Mouse (Mus musculus): ENCODE results near the gene Depdc1b.
A peak's percentile ranks its signal among the peaks of the same experiment; 100 is the strongest.

The Depdc1b gene

DNA sequence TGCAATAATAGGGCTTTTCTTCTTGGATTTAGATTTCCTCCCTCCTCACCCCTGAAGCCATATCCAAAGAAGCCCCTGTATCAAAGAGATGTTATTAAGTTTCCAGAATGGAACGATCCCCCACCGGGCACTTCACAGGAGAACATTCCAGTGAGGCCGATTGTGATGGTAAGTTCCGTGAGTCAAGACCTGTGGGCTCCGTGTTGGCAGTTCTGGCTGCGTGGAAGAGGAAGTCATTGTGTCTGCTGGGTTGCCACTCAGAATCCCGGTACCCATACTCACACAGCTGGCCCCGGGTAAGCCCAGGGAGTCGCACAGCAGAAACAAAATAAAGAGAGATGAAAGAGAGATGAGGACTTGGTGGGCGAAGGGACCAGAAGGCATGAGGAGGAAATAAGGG is 41.2 kb downstream of the Depdc1b start:
- DNase-seq = no peak

DNA sequence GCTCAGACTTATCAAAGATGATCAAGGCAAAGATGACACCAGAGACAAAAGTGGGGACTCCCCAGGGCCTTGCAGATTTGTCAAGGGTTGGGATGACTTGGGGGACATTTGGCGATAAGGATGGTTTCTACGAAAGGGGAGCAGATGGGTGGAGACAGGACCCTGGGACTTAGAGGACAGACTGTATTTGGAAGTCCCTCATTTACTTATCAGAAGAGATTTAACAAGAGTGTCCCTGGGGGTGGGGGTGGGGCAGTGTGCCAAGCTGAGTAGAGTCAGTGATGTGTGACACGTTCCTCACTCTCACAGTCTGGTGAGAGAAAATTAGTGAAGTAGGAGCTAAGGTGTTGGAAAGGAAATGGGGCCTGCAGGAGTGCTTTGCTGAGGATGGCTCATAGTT is 42.1 kb downstream of the Depdc1b start:
- DNase-seq = no peak

- DNase-seq = no peak
Observed at GRCm38 (mm10) chr13:108367496-108367895, 51.4 kb downstream of the Depdc1b start.

DNA sequence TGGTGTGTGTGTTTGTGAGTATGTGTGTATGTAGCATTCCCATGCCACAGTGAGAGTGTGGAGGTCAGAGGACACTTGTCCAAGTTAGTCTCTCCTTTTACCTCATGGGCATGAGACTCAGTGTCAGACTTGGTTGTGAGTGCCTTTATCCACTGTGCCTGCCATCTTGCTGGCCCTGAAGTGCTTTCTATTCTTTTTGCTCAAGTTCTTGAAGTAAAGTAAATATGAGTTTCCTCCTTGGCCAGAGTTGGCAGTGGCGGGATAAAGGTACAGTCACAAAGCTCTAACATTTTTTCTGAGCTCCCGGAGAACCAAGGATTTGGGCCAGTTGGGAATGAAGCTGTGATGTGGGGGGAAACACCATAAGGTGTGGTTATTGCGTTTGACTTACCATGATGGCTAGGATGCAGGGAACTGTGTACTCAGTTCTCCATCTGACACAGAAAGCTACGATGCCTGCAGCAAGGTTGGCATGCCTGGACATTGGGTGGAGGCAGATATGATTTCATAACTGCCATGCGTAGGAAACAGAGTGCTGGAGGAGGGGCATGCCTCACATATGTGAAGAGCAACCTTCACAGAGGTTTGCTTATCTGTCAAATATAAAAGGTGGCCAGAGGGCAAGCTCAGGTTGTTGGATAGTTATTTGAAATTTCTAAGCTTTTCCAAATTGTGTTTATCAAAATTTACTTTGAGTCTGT is 54.3 kb downstream of the Depdc1b start:
- DNase-seq = no peak

DNA sequence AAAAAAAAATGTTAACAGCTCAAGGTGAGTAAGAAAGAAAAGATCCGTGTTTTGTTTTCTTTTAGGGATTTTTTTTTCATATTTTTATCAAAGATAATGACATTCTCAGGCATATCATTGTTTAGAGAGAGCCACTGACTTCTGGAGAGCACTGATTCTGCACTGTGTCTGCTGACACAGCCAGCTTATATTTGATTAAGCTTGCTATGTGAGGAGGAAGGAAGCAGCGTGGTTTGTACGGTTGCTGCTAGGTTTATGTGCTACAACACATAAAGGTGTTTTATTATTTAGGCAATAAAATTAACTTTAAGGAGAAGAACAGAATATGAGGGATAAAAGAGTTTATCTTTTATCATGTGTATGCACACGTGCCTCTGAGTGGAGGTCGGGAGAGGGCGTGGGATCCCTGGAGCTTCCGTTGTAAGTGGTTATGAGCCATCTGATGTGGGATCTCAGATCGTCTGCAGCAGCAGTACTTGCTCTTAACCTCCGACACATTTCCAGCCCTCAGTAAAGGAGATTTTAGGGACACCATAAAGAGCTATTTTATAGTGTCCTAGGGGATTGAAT is 55.3 kb downstream of the Depdc1b start:
- no peak for DNase-seq

GRCm38 (mm10) chr13:108373231-108373630 is 57.1 kb downstream of the Depdc1b start:
- DNase-seq = no peak

GRCm38 (mm10) chr13:108376637-108377036 is 60.5 kb downstream of the Depdc1b start:
- DNase-seq = no peak

DNA sequence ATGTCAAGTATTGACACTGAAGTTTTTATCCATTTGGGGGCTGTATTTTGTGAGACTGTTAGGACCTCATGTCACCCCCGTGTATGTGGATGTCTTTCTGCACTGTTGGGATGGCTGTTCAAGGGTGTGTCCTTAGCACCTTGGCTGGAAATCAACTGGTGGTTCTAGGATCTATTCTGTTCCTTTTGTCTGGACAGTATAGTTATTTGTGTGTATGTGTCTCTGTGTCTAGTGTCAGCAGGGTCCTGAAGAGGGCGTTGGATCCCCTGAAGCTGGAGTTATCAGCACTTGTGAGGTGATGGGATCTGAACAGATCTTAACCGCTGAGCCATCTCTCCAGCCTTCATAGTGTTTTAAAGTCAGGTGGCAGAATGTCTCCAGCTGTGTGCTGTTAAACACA is 65.0 kb downstream of the Depdc1b start:
- no peak for DNase-seq

- no peak for DNase-seq
Observed at GRCm38 (mm10) chr13:108383051-108383450, 66.9 kb downstream of the Depdc1b start.

DNA sequence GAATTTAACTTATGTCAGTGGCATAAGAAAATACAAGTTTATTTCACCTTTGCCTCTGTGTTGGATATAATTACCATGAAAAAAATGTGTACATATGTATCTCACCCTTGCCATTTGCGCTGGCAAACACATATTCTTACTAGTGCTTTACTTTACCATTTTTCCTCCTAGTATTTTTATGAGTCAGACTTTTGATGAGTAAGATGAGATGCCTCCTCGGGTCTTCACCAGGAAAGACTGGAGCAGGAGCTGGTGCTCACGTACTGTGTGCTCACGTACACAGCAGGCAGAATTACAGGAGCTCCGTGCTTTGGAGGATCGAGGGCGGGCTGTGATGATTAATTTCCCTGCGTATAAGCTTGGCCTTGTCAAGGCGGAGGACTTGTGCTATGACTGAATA is 69.9 kb downstream of the Depdc1b start:
- DNase-seq = no peak

DNA sequence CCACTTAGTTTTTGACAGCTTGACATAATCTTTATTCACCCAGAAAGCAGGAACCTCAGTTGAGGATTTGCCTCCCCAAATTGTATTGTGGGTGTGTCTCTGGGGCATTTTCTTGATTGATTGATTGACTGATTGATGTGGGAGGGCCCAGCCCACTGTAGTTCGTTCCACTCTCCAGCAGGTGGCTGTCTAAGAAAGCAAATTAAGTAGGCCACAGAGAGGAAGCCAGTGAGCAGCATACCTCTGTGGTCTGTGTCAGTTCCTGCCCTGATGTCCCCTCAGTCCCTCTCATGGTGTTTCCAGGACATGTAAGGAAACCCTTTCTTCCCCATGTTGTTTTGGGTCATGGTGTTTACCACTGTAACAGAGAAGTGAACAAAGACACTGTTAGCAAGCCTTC is 74.4 kb downstream of the Depdc1b start:
- DNase-seq = peak in 1 of 2 experiments; percentile 6

DNA sequence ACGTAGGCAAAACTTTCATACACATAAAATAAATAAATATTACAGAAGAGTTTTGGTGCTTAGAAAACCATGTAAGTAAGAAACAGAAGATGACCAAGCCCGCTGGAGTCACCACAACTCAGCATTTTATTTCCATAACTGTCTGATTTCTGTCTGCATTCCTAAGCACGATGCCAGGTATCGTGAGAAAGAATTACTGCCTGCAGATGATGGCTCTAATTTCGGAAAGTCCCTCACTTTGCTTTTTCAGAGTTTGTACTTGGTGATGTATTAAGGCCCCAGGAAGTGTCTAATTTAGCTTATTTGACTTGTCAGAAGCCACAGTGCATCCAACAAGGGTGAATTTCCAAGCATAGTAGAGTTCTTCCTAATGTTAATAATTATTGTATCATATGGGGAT is 87.1 kb downstream of the Depdc1b start:
- DNase-seq = no peak

GRCm38 (mm10) chr13:108404372-108404771 is 88.2 kb downstream of the Depdc1b start:
- DNase-seq = no peak

DNA sequence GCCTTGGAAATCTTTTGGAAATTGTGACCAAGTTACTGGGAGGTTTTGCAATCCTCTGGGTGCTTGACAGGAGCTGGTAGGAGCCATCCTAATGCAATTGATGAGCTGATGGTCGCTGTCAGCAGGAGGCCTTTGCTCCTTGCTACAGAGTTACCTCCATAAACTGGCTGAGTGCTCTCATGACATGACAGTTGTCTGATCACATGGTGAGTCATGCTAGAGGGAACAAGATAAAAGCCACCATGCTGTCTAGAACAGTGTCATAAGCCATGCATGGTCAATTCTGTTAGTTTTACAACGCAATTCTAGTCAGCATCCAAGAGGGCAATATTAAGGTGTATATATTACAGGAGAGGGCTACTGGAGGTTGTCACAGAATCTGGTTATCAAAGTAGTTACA is 99.3 kb downstream of the Depdc1b start:
- no peak for DNase-seq

DNA sequence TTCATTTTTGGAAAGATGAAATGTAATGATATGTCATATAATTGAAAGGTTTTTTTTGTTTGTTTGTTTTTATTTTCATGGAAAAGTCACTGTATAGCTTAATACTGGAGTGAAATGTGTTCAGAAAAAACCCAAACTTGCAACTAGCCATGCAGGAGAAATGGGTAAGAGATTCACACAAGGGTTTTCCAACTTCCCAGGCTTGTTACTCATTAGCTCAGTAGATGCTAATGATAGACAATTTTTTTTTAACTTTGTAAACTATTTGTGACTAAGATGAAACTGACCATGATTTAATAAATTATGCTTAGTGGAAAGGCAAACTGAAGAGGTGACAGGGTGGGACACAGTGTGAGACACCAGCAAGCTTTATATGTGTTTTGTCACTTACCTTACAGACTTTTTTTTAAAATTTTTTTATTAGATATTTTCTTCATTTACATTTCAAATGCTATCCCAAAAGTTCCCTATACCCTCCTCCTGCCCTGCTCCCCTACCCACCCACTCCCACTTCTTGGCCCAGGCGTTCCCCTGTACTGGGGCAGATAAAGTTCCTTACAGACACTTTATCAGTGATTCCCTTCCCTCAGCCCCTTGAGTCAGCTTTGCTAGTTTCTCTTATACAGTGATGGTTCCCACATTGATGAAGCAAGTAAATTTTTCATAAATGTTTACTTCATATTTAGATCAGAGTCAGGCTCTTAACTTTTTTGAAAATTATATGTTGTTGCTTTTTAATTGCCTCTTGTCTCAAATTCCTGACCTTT is 102.8 kb downstream of the Depdc1b start:
- DNase-seq = no peak

- no peak for DNase-seq
Observed at GRCm38 (mm10) chr13:108426322-108426721, 110.2 kb downstream of the Depdc1b start.

DNA sequence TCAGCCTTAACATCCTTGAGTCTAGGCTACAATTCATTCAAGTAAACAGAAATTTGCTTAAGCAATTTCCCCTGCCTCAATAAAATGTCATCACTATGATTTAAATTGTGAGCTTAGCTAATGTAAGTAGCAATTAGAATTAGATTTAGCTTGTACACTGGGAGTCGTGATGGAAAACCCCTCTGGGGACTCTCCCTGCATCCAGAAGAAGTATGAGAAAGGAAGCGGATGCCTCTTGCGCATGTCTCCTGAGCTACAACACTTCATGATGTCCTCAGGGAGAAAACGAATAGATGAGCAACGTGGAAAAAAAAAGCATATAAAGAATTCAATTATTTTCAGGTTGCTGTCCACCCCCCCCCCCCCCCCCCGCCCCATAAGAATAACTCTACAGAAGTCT is 112.7 kb downstream of the Depdc1b start:
- no peak for DNase-seq

DNA sequence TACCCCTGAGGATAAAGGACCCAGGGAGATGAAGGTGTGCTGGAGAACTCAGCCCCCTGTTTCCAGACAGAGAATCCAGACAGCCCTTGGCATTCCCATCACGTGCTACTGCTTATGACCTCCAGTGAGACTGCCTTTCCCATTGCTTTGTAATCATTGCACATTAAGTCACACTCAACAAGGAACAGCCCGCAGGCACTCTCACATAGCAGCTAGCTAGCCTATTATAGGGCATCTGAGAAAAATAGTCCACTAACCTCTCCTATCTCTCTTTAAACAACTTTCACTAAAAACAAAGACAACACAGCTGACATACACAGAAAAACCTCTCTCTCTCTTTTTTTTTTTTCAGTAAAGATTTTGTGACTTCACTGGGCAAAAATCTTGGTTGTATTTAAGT is 113.5 kb downstream of the Depdc1b start:
- DNase-seq = no peak

- DNase-seq = no peak
Observed at GRCm38 (mm10) chr13:108431776-108432175, 115.6 kb downstream of the Depdc1b start.

GRCm38 (mm10) chr13:108435687-108436086 is 119.6 kb downstream of the Depdc1b start:
- DNase-seq = no peak

- DNase-seq = no peak
Observed at GRCm38 (mm10) chr13:108437424-108437823, 121.3 kb downstream of the Depdc1b start.

DNA sequence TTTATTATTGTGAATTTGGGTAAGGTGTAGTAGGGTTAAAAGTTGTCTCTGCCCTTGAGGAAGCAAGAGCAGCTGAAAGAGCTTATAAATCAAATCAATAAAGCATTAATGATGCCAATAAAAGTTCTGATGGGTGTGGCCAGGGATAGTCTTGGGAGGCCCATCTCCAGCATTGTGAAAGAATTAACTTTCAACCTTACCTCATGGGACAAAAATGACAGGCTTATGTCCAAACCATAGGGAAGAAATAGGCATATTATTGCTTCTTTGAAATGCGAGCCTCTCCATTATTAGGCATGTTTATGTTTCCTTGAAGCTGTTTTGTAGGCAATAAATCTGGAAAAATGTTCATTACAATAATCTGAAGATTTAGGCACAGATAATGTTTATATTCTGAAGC is 122.9 kb downstream of the Depdc1b start:
- DNase-seq = no peak

- DNase-seq = no peak
Observed at GRCm38 (mm10) chr13:108448348-108448931, 132.3 kb downstream of the Depdc1b start.
